Mouse (Mus musculus): ENCODE results near the gene Bcorl1. TPM values are rescaled to one million over a fixed set of nuclear protein-coding genes. Genes with fewer than 3 reads are reported as not detected.

Bcorl1 gene
- polyA plus RNA-seq, 1 experiment from 2014 or later: 10.1 TPM

DNA sequence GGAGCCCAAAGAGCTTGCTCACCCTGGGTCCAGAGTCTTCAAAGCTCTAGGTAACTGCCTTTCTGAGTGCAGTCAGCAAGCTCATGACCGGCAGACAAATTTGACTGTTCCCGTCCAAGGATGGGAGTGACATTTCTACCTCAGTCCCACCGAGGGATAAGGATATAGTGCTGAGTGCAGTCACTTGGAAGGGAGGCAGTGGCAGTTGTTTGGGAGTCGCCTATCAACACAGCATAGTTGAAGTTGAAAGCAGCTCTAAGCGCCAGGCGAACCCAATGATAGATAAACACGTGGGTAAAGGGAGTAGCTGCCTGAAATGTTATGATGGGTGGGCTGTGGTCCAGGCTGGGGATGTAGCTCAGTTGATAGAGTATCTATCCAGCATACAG lies 69.2 kb downstream of the Bcorl1 start:
- H3K4me2 ChIP-seq (replicated peaks; ENCODE audit: low read depth, low read length): peak overlapping the region; percentile 39
- peaks cover 6% of the 10 kb centered on the region; the same call in 1 of the 2 replicates for H3K36me3 ChIP-seq (ENCODE audit: control insufficient read depth, insufficient read depth, low read length)
- 0 out of 2 replicates have a peak, but pooled peaks have one; percentile 13 for ATAC-seq (ENCODE audit: low FRiP score, low TSS enrichment)
- no peaks in the 10 kb centered on the region for H3K4me1 ChIP-seq (ENCODE audit: control insufficient read depth, insufficient read depth, low read length)
- H3K9me3 ChIP-seq (ENCODE audit: control insufficient read depth, low read length): no peaks in the 10 kb centered on the region
- no peak overlapping the region for H3K9ac ChIP-seq (ENCODE audit: low read depth, low read length)
- H3K27me3 ChIP-seq (ENCODE audit: control insufficient read depth, insufficient read depth, low read length): no peaks in the 10 kb centered on the region
- WGBS: 28% methylated on average over 7 of the region's 7 CpGs
- H3K4me3 ChIP-seq (ENCODE audit: low read length): peak overlapping the region; percentile 40
- H3K27ac ChIP-seq (ENCODE audit: low read depth, low read length): no peak overlapping the region

DNA sequence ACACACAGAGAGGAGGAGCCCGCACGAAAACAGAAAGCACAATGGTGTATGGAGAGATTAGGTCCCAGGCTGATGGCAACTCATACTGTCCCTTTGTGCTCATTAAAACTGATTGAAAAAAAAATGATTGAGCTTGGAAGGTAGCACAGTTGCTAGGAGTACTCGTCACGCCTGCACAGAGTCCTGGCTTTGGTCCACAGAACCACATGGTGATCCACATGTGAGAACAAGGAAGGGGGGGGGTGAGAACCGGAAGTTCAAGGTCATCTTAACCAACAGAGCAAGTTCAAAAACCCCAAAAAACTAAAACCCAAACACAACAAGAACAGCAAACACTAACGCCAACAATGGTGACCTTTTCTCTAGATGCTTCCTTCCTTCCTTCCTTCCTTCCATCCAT lies 71.5 kb downstream of the Bcorl1 start:
- WGBS: 84% methylated on average over 6 of the region's 6 CpGs
- Histone ChIP-seq H3K4me3 (ENCODE audit: low read length) (no peak overlapping the region), H3K27me3 (ENCODE audit: control insufficient read depth, insufficient read depth, low read length) (no peaks in the 10 kb centered on the region), H3K4me2 (replicated peaks; ENCODE audit: low read depth, low read length) (no peak overlapping the region), H3K9me3 (ENCODE audit: control insufficient read depth, low read length) (no peaks in the 10 kb centered on the region), H3K4me1 (ENCODE audit: control insufficient read depth, insufficient read depth, low read length) (no peaks in the 10 kb centered on the region), H3K27ac (ENCODE audit: low read depth, low read length) (no peak overlapping the region), H3K9ac (ENCODE audit: low read depth, low read length) (no peak overlapping the region), H3K36me3 (ENCODE audit: control insufficient read depth, insufficient read depth, low read length) (peaks cover 2% of the 10 kb centered on the region; the same call in 1 of the 2 replicates)
- no peak for ATAC-seq (ENCODE audit: low FRiP score, low TSS enrichment)

GRCm38 (mm10) chrX:48414291-48414690 lies 73.1 kb downstream of the Bcorl1 start:
- WGBS: 81% methylated on average over 5 of the region's 5 CpGs
- no peak overlapping the region for H3K27ac ChIP-seq (ENCODE audit: low read depth, low read length)

GRCm38 (mm10) chrX:48418417-48418816 lies 77.3 kb downstream of the Bcorl1 start:
- peaks cover 2% of the 10 kb centered on the region; the same call in 1 of the 2 replicates for H3K36me3 ChIP-seq (ENCODE audit: control insufficient read depth, insufficient read depth, low read length)
- WGBS: 91% methylated on average over 2 of the region's 2 CpGs
- H3K27me3 ChIP-seq (ENCODE audit: control insufficient read depth, insufficient read depth, low read length): no peaks in the 10 kb centered on the region
- no peaks in the 10 kb centered on the region for H3K9me3 ChIP-seq (ENCODE audit: control insufficient read depth, low read length)
- no peak overlapping the region for H3K4me3 ChIP-seq (ENCODE audit: low read length)
- H3K27ac ChIP-seq (ENCODE audit: low read depth, low read length): no peak overlapping the region
- ATAC-seq (ENCODE audit: low FRiP score, low TSS enrichment): no peak
- no peak overlapping the region for H3K9ac ChIP-seq (ENCODE audit: low read depth, low read length)
- no peak overlapping the region for H3K4me2 ChIP-seq (replicated peaks; ENCODE audit: low read depth, low read length)
- no peaks in the 10 kb centered on the region for H3K4me1 ChIP-seq (ENCODE audit: control insufficient read depth, insufficient read depth, low read length)

More at GRCm38 (mm10) chrX:48414291-48414690, 73.1 kb downstream of the Bcorl1 start:
- H3K4me2 ChIP-seq (replicated peaks; ENCODE audit: low read depth, low read length): no peak overlapping the region
- no peak overlapping the region for H3K9ac ChIP-seq (ENCODE audit: low read depth, low read length)
- no peak overlapping the region for H3K4me3 ChIP-seq (ENCODE audit: low read length)
- H3K9me3 ChIP-seq (ENCODE audit: control insufficient read depth, low read length): no peaks in the 10 kb centered on the region
- no peak for ATAC-seq (ENCODE audit: low FRiP score, low TSS enrichment)
- peaks cover 2% of the 10 kb centered on the region; the same call in 1 of the 2 replicates for H3K36me3 ChIP-seq (ENCODE audit: control insufficient read depth, insufficient read depth, low read length)
- no peaks in the 10 kb centered on the region for H3K27me3 ChIP-seq (ENCODE audit: control insufficient read depth, insufficient read depth, low read length)
- H3K4me1 ChIP-seq (ENCODE audit: control insufficient read depth, insufficient read depth, low read length): no peaks in the 10 kb centered on the region

DNA sequence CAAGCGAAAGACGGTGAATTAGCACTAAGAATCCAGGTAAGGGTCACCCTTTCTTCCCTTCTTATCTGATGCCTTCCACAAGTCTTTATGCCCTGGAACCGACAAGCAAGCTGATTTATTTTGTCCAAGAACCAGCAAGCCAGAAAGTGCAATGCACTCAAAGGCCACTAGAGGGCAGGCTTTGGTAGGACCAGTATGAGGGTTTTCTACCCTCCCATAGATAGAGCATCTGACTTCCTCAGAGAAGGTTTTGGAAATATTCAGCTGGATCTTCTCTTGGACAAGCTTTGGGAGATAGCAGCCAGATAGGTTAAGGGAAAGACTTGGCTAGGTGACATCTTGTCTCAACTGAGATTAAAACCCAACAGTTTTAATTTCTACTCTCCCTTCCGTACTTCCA lies 81.8 kb downstream of the Bcorl1 start:
- Histone ChIP-seq H3K4me1 (ENCODE audit: control insufficient read depth, insufficient read depth, low read length) (peaks cover 6% of the 10 kb centered on the region; the same call in 1 of the 2 replicates), H3K9ac (ENCODE audit: low read depth, low read length) (no peak overlapping the region), H3K4me3 (ENCODE audit: low read length) (no peak overlapping the region), H3K36me3 (ENCODE audit: control insufficient read depth, insufficient read depth, low read length) (no peaks in the 10 kb centered on the region; the same call in 1 of the 2 replicates), H3K9me3 (ENCODE audit: control insufficient read depth, low read length) (no peaks in the 10 kb centered on the region), H3K4me2 (replicated peaks; ENCODE audit: low read depth, low read length) (no peak overlapping the region), H3K27ac (ENCODE audit: low read depth, low read length) (no peak overlapping the region), H3K27me3 (ENCODE audit: control insufficient read depth, insufficient read depth, low read length) (no peaks in the 10 kb centered on the region)
- WGBS: 41% methylated on average over 4 of the region's 4 CpGs
- no peak for ATAC-seq (ENCODE audit: low FRiP score, low TSS enrichment)

DNA sequence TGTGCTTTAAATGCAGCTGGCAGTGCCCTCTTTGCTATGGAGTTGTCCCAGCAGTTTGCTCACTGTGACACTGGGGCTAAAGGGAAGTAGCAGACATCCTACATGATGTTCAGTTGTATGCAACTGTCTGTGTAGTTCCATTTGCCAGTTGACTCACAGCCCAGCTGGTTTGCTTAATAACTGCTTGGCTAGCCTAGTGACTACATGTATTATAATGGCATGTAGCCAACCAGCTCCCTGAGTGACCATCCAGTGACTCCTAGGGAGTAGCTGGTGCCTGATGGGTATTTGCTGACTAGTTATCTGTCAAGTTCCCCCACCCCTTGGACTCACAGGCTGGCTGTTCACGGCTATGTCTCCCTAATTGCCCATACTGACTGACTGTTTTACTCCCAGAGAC lies 82.5 kb downstream of the Bcorl1 start:
- no peak for ATAC-seq (ENCODE audit: low FRiP score, low TSS enrichment)
- 67% methylated on average over 1 of the region's 1 CpGs for WGBS
- Histone ChIP-seq H3K27me3 (ENCODE audit: control insufficient read depth, insufficient read depth, low read length) (no peaks in the 10 kb centered on the region), H3K4me1 (ENCODE audit: control insufficient read depth, insufficient read depth, low read length) (peaks cover 6% of the 10 kb centered on the region; the same call in 1 of the 2 replicates), H3K9ac (ENCODE audit: low read depth, low read length) (no peak overlapping the region), H3K4me2 (replicated peaks; ENCODE audit: low read depth, low read length) (no peak overlapping the region), H3K27ac (ENCODE audit: low read depth, low read length) (no peak overlapping the region), H3K4me3 (ENCODE audit: low read length) (no peak overlapping the region), H3K9me3 (ENCODE audit: control insufficient read depth, low read length) (no peaks in the 10 kb centered on the region), H3K36me3 (ENCODE audit: control insufficient read depth, insufficient read depth, low read length) (no peaks in the 10 kb centered on the region)

GRCm38 (mm10) chrX:48424583-48424982 lies 83.4 kb downstream of the Bcorl1 start:
- Histone ChIP-seq H3K9ac (ENCODE audit: low read depth, low read length) (no peak overlapping the region), H3K4me2 (replicated peaks; ENCODE audit: low read depth, low read length) (no peak overlapping the region), H3K27me3 (ENCODE audit: control insufficient read depth, insufficient read depth, low read length) (no peaks in the 10 kb centered on the region), H3K9me3 (ENCODE audit: control insufficient read depth, low read length) (no peaks in the 10 kb centered on the region), H3K36me3 (ENCODE audit: control insufficient read depth, insufficient read depth, low read length) (no peaks in the 10 kb centered on the region), H3K4me3 (ENCODE audit: low read length) (no peak overlapping the region), H3K27ac (ENCODE audit: low read depth, low read length) (no peak overlapping the region), H3K4me1 (ENCODE audit: control insufficient read depth, insufficient read depth, low read length) (peaks cover 6% of the 10 kb centered on the region; the same call in 1 of the 2 replicates)
- WGBS: 36% methylated on average over 3 of the region's 3 CpGs
- ATAC-seq (ENCODE audit: low FRiP score, low TSS enrichment): peak; percentile 38; the same call in 1 of the 2 replicates

DNA sequence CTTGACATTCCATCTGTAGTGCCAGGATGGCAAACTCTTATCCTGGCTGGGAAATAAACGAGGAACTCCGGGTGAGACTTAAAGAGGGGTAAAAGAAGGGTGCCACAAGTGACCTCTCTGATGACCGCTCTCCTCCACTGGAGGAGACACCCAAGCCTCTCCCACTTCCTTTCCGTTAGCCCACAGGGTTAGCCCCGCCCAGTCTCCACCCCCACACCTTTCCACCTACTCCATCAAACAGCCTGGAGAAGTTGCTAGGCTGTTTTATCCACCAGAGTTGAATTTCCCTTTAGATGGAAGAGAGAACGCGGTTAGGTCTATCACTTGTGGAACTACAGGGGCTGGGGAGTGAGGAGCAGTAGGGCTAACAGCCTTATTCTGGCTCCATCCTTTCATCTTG lies 84.1 kb downstream of the Bcorl1 start:
- Histone ChIP-seq H3K4me1 (ENCODE audit: control insufficient read depth, insufficient read depth, low read length) (peaks cover 6% of the 10 kb centered on the region; the same call in 1 of the 2 replicates), H3K36me3 (ENCODE audit: control insufficient read depth, insufficient read depth, low read length) (no peaks in the 10 kb centered on the region), H3K4me2 (replicated peaks; ENCODE audit: low read depth, low read length) (no peak overlapping the region), H3K4me3 (ENCODE audit: low read length) (no peak overlapping the region), H3K27ac (ENCODE audit: low read depth, low read length) (no peak overlapping the region), H3K9ac (ENCODE audit: low read depth, low read length) (no peak overlapping the region), H3K9me3 (ENCODE audit: control insufficient read depth, low read length) (no peaks in the 10 kb centered on the region), H3K27me3 (ENCODE audit: control insufficient read depth, insufficient read depth, low read length) (no peaks in the 10 kb centered on the region)
- ATAC-seq (ENCODE audit: low FRiP score, low TSS enrichment): no peak
- WGBS: 53% methylated on average over 7 of the region's 7 CpGs

- Histone ChIP-seq H3K4me2 (replicated peaks; ENCODE audit: low read depth, low read length) (no peak overlapping the region), H3K9ac (ENCODE audit: low read depth, low read length) (no peak overlapping the region), H3K4me3 (ENCODE audit: low read length) (no peak overlapping the region), H3K4me1 (ENCODE audit: control insufficient read depth, insufficient read depth, low read length) (peaks cover 10% of the 10 kb centered on the region; the same call in 1 of the 2 replicates), H3K27me3 (ENCODE audit: control insufficient read depth, insufficient read depth, low read length) (no peaks in the 10 kb centered on the region), H3K27ac (ENCODE audit: low read depth, low read length) (no peak overlapping the region), H3K36me3 (ENCODE audit: control insufficient read depth, insufficient read depth, low read length) (no peaks in the 10 kb centered on the region), H3K9me3 (ENCODE audit: control insufficient read depth, low read length) (no peaks in the 10 kb centered on the region)
- ATAC-seq (ENCODE audit: low FRiP score, low TSS enrichment): no peak
- WGBS: 86% methylated on average over 6 of the region's 6 CpGs
Measured at GRCm38 (mm10) chrX:48428241-48428640, 87.1 kb downstream of the Bcorl1 start.

Data from kidney, embryonic 14.5 days (tissue).